Mouse (Mus musculus) limb, embryonic 15.5 days (tissue): ENCODE data around the gene Taz. TPM values are rescaled to one million over a fixed set of nuclear protein-coding genes. Genes with fewer than 3 reads are reported as not detected.

Experiments
- ATAC-seq: fragments of 200-750 bp; cut with Nextera tagmentation; 2 replicates; pipeline ENCODE4 v1.8.0; 2017; ENCODE audit warnings: low read depth, moderate TSS enrichment; ENCODE audit not compliant: insufficient number of reproducible peaks, low FRiP score, low TSS enrichment
- H3K27ac ChIP-seq: fragments of 300-500 bp; sonication (generic); 2 replicates; pipeline ENCODE4 v1.5.1; 2015; ENCODE audit warnings: moderate library complexity, mild to moderate bottlenecking, inconsistent platforms
- H3K27me3 ChIP-seq: fragments of 300-500 bp; sonication (generic); 2 replicates; pipeline ENCODE4 v1.6.1; 2015; ENCODE audit warnings: inconsistent platforms
- H3K36me3 ChIP-seq: fragments of 300-500 bp; sonication (generic); 2 replicates; pipeline ENCODE4 v1.6.1; 2015; ENCODE audit warnings: inconsistent platforms
- H3K4me1 ChIP-seq: fragments of 300-500 bp; sonication (generic); 2 replicates; pipeline ENCODE4 v1.6.1; 2015; ENCODE audit warnings: inconsistent platforms
- H3K4me2 ChIP-seq: fragments of 300-500 bp; sonication (generic); 2 replicates; pipeline ENCODE4 v1.6.1; 2015; ENCODE audit warnings: mild to moderate bottlenecking, inconsistent platforms
- H3K4me3 ChIP-seq: fragments of 300-500 bp; sonication (generic); 2 replicates; pipeline ENCODE4 v1.5.1; 2015; ENCODE audit warnings: mild to moderate bottlenecking, inconsistent platforms
- H3K9ac ChIP-seq: fragments of 300-500 bp; sonication (generic); 2 replicates; pipeline ENCODE4 v1.6.1; 2015; ENCODE audit warnings: inconsistent platforms
- H3K9me3 ChIP-seq: fragments of 300-500 bp; sonication (generic); 2 replicates; pipeline ENCODE4 v1.6.1; 2016; ENCODE audit warnings: inconsistent platforms
- WGBS: fragments of 180-500 bp; shearing (Covaris S2); methylation state at CpG from one replicate; pipeline ENCODE4 v1.1.7; 2015; 5-methylcytosine and 5-hydroxymethylcytosine counted together
- polyA plus RNA-seq: library from polyadenylated mRNA; unstranded; fragments of >200 nt; fragmentation: Nextera tagmentation; extraction: Ambion mirVana; gene quantifications from 2 replicates; pipeline ENCODE4 v1.2.1, GENCODE M21; 2015

Gene Taz
- 89.2 and 89.6 TPM in 2 replicates for polyA plus RNA-seq

DNA sequence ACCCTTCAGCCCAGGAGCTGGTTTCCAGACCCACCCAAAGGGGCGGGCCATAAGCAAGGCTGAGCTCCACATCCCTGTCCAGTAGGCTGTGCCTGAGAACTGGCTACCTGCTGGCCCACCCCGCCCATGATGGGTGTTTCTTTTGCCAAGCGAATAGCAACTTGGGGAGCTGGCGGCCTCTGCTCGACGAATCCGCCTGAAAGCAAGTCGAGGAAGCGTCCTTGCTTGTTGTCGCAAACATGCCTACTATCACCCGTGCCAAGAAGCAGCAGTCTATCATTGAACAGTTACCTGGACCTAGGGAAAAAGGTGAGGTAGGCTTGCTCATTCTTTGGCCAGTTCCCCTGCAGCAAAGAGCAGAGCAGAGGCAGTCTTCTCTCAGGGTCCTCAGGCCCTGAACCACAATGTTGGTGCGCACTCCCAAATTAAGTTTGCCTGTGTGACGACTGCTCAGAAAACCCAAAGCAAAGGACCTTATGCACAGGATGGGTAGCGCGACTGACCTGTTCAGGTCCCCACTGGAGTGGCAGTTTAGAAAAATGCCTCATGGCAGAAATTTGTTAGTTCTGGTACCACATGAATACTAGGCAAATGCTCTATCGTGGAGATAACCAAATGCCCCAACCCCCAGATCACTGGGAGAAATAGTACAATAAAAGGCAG lies at the start of gene Taz, which contains the start of gene Dnase1l1:
Gene Taz (plus strand): TSS at position 181 of the 663 bp plus-strand sequence.
Gene Dnase1l1 (minus strand): TSS at position 606 of the 663 bp plus-strand sequence.
- Histone ChIP-seq H3K27ac (peak within 1 kb of the TSS; percentile 91), H3K36me3 (no peaks in the 10 kb centered on the region), H3K9me3 (no peaks in the 10 kb centered on the region), H3K27me3 (no peaks in the 10 kb centered on the region), H3K4me3 (peak within 1 kb of the TSS; percentile 56), H3K9ac (peak within 1 kb of the TSS; percentile 52), H3K4me1 (peaks cover 5% of the 10 kb centered on the region; the same call in 1 of the 2 replicates), H3K4me2 (peak within 1 kb of the TSS; percentile 56)
- WGBS: 20% methylated on average over 16 of the region's 16 CpGs
- ATAC-seq: peak; percentile 92

GRCm38 (mm10) chrX:74233196-74233595 lies 48.5 kb upstream of the Taz start:
- Histone ChIP-seq H3K9ac (no peak overlapping the region), H3K27ac (no peak overlapping the region), H3K36me3 (peaks cover 95% of the 10 kb centered on the region), H3K4me2 (no peak overlapping the region), H3K9me3 (no peaks in the 10 kb centered on the region), H3K4me3 (no peak overlapping the region), H3K27me3 (no peaks in the 10 kb centered on the region), H3K4me1 (no peaks in the 10 kb centered on the region)
- 91% methylated on average over 5 of the region's 5 CpGs for WGBS
- no peak for ATAC-seq

DNA sequence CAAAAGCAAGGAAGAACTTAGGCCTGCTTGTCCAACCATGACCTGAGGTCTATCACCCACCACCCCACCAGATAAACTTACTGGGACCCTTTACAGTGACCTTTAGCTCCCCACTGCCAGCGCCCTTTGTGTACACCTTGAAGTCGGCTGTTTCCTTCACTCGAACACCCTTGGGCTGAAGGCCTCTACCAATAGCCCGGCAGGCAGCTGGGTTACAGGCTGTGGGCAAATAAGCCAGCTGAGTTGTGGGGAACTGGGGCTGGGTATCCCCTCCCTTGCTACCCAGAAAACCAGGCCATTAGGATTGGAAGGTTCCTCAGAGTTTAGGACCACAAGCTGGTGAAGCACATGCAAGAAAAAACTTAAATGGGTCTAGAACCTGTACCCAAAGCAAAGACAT lies 41.4 kb upstream of the Taz start:
- 90% methylated on average over 4 of the region's 4 CpGs for WGBS
- peaks cover 69% of the 10 kb centered on the region for H3K36me3 ChIP-seq
- ATAC-seq: no peak
- no peak overlapping the region for H3K27ac ChIP-seq
- H3K9me3 ChIP-seq: no peaks in the 10 kb centered on the region
- peaks cover 4% of the 10 kb centered on the region; the same call in 1 of the 2 replicates for H3K4me1 ChIP-seq
- no peak overlapping the region for H3K4me2 ChIP-seq
- no peak overlapping the region for H3K9ac ChIP-seq
- H3K4me3 ChIP-seq: no peak overlapping the region
- no peaks in the 10 kb centered on the region for H3K27me3 ChIP-seq

DNA sequence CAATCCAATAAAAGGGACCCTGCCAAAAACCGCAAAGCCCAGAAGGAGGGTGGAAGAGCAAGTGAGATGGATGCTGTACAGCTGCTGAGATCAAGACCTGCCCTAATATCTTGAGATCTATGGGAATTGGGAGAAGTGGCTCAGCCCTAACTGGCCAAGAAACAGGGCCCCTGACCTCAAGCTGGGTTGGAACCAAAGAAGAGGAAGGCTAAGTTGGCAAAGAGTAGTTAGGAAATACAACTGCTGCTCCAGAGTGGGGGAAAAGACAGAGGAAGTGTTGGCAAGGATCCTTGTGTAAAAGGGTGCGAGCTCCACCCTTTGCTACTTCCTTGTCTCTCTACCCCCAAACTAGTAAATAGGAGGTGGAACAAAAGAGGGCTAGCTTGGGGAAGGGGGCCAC lies 38.3 kb upstream of the Taz start:
- Histone ChIP-seq H3K9ac (no peak overlapping the region), H3K27ac (no peak overlapping the region), H3K27me3 (no peaks in the 10 kb centered on the region), H3K36me3 (peaks cover 44% of the 10 kb centered on the region), H3K9me3 (no peaks in the 10 kb centered on the region), H3K4me2 (peak overlapping the region; percentile 47), H3K4me1 (peaks cover 4% of the 10 kb centered on the region; the same call in 1 of the 2 replicates), H3K4me3 (peak overlapping the region; percentile 53)
- 80% methylated on average over 2 of the region's 2 CpGs for WGBS
- ATAC-seq: no peak

DNA sequence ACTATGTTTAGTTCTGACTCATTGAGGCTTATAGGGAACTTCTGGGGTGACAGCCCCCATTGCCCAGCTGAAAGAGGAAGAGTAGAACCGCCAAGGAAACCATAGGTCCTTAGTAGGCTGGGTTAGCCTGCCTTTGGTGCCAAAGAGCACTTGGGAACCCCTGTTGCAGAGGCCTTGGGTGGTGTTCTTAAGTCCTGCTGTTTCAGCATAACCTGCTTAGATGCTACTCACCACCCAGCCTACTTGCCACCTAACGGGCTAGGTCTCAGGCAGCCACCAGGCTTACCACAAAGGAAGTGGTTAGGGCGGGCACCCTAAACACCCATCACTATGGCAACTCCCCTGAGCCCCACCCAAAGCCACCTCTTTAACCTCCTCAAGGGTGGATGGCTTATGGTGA lies 37.9 kb upstream of the Taz start:
- peak overlapping the region; percentile 53 for H3K4me3 ChIP-seq
- H3K9me3 ChIP-seq: no peaks in the 10 kb centered on the region
- peaks cover 40% of the 10 kb centered on the region for H3K36me3 ChIP-seq
- no peaks in the 10 kb centered on the region for H3K27me3 ChIP-seq
- H3K9ac ChIP-seq: no peak overlapping the region
- peak overlapping the region; percentile 47; the same call in 1 of the 2 replicates for H3K27ac ChIP-seq
- WGBS: 56% methylated on average over 3 of the region's 3 CpGs
- no peak for ATAC-seq
- H3K4me2 ChIP-seq: peak overlapping the region; percentile 47
- H3K4me1 ChIP-seq: peaks cover 4% of the 10 kb centered on the region; the same call in 1 of the 2 replicates

DNA sequence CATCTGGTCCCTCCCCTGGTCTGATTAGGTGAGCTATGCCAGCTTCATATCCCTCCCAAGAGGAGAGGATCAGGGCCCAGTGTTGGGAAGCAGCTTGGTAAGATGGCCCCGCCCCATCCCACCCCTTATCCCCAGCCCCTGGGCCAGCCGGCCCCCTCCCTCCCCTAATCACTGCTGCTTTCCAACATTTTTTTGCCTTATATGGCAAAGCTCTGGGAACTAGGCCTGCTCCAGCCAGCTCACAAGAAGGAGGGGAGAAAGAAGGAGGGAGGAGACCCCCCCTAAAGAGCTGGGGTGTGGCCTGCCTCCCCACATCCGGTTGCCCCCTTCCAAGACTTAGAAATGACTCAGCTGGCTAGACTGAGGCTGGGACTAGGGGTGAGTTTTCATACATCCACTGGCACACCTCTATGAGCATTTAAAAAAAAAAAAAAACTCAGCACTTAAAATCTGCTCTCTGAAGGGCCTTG lies 37.1 kb upstream of the Taz start:
- peak overlapping the region; percentile 93 for H3K27ac ChIP-seq
- WGBS: 21% methylated on average over 3 of the region's 3 CpGs
- ATAC-seq: peak; percentile 68
- peak overlapping the region; percentile 53 for H3K4me3 ChIP-seq
- H3K4me1 ChIP-seq: peaks cover 6% of the 10 kb centered on the region; the same call in 1 of the 2 replicates
- no peaks in the 10 kb centered on the region for H3K27me3 ChIP-seq
- no peaks in the 10 kb centered on the region for H3K9me3 ChIP-seq
- peaks cover 32% of the 10 kb centered on the region for H3K36me3 ChIP-seq
- peak overlapping the region; percentile 47 for H3K4me2 ChIP-seq
- peak overlapping the region; percentile 56; the same call in 1 of the 2 replicates for H3K9ac ChIP-seq

GRCm38 (mm10) chrX:74245107-74245506 lies 36.6 kb upstream of the Taz start:
- H3K9ac ChIP-seq: peak overlapping the region; percentile 56; the same call in 1 of the 2 replicates
- 19% methylated on average over 1 of the region's 1 CpGs for WGBS
- peak overlapping the region; percentile 47 for H3K4me2 ChIP-seq
- H3K4me1 ChIP-seq: peaks cover 10% of the 10 kb centered on the region; the same call in 1 of the 2 replicates
- H3K27me3 ChIP-seq: no peaks in the 10 kb centered on the region
- H3K27ac ChIP-seq: peak overlapping the region; percentile 93
- no peak for ATAC-seq
- H3K36me3 ChIP-seq: peaks cover 29% of the 10 kb centered on the region
- peak overlapping the region; percentile 53 for H3K4me3 ChIP-seq
- no peaks in the 10 kb centered on the region for H3K9me3 ChIP-seq

DNA sequence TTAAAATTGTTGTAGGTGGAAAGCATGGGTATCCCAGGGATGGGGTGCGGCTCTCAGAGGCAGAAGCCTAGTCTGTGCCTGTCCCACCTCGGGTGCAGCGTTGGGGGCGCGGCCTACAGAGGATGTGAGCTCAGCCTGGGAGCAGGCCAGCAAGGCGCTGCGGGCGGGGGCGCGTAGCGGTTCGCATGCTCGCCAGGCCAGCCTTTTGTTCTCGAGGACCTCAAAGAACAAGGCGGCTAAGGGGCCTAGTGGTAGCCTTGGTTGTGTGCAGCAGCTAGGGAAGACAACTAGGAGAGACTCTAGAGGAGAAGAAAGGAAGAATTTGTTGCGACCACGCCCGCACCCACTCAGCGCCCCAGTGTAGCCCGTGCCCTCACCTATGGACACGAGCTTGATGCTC lies 36.0 kb upstream of the Taz start:
- Histone ChIP-seq H3K36me3 (peaks cover 23% of the 10 kb centered on the region), H3K4me1 (peaks cover 11% of the 10 kb centered on the region; the same call in 1 of the 2 replicates), H3K4me3 (peak overlapping the region; percentile 53), H3K9ac (peak overlapping the region; percentile 56), H3K4me2 (peak overlapping the region; percentile 47), H3K27me3 (no peaks in the 10 kb centered on the region), H3K9me3 (no peaks in the 10 kb centered on the region), H3K27ac (peak overlapping the region; percentile 93)
- WGBS: 34% methylated on average over 21 of the region's 21 CpGs
- peak; percentile 44; the same call in 1 of the 2 replicates for ATAC-seq

- peak; percentile 85 for ATAC-seq
- no peaks in the 10 kb centered on the region for H3K27me3 ChIP-seq
- H3K27ac ChIP-seq: peak overlapping the region; percentile 93
- H3K4me2 ChIP-seq: peak overlapping the region; percentile 47
- peaks cover 17% of the 10 kb centered on the region for H3K36me3 ChIP-seq
- H3K9ac ChIP-seq: peak overlapping the region; percentile 56
- peak overlapping the region; percentile 53 for H3K4me3 ChIP-seq
- 25% methylated on average over 34 of the region's 38 CpGs for WGBS
- peaks cover 11% of the 10 kb centered on the region; the same call in 1 of the 2 replicates for H3K4me1 ChIP-seq
- H3K9me3 ChIP-seq: no peaks in the 10 kb centered on the region
Measured at GRCm38 (mm10) chrX:74246213-74246681, 35.5 kb upstream of the Taz start.

- Histone ChIP-seq H3K4me3 (peak overlapping the region; percentile 53), H3K27me3 (no peaks in the 10 kb centered on the region), H3K9ac (no peak overlapping the region), H3K4me1 (peaks cover 11% of the 10 kb centered on the region; the same call in 1 of the 2 replicates), H3K27ac (peak overlapping the region; percentile 86), H3K36me3 (peaks cover 13% of the 10 kb centered on the region), H3K9me3 (no peaks in the 10 kb centered on the region), H3K4me2 (peak overlapping the region; percentile 46)
- no peak for ATAC-seq
- 25% methylated on average over 13 of the region's 15 CpGs for WGBS
Measured at GRCm38 (mm10) chrX:74246693-74247092, 35.0 kb upstream of the Taz start.

DNA sequence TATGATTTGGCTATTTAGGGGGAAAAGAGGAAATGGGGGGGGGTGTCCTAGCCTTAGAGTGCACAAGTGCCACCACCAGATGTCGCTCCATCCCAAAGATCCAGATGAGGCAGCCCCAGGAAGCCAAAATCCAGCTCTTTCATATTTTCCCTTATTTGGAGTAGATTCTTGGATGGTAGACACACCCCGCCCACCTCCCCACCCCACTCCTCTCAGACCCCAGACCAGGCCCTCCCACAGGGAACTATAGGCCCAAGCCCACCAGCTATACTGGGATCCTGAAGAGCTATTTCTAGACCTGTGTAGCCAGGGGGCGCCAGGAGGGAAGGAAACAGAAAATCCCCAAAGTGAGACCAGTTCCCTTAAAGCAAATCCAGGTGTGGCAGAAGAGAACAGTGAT lies 33.1 kb upstream of the Taz start:
- H3K4me3 ChIP-seq: peak overlapping the region; percentile 42
- no peaks in the 10 kb centered on the region for H3K36me3 ChIP-seq
- H3K4me1 ChIP-seq: peaks cover 7% of the 10 kb centered on the region; the same call in 1 of the 2 replicates
- no peaks in the 10 kb centered on the region for H3K27me3 ChIP-seq
- 19% methylated on average over 3 of the region's 3 CpGs for WGBS
- H3K9ac ChIP-seq: no peak overlapping the region
- peak overlapping the region; percentile 54 for H3K4me2 ChIP-seq
- no peaks in the 10 kb centered on the region for H3K9me3 ChIP-seq
- 0 out of 2 replicates have a peak, but pooled peaks have one; percentile 24 for ATAC-seq
- peak overlapping the region; percentile 80 for H3K27ac ChIP-seq

DNA sequence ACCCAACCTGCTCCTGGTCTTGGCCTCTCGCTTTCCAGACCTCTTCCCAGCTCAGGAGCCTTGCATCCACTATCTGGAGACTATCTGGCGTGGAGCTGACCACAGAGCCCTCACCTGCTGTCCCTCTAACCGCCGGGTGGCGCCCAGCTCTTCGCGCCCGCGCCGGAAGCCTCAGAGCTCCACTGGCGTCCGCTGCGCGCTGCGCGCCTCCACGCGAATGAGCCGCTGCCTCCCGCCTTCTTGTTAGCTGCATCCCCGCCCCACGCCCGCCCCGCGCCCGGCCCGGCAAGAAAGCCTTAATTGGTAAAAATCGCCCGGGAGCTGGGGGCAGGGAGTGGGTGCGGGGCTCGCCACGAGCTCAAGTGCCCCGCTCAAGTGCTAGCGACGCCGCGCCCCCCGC lies 32.1 kb upstream of the Taz start, which contains the start of gene Flna:
Gene Flna (minus strand): TSS at position 206 of the 400 bp plus-strand sequence.
- Histone ChIP-seq H3K27me3 (no peaks in the 10 kb centered on the region), H3K9me3 (no peaks in the 10 kb centered on the region), H3K4me2 (peak within 1 kb of the TSS; percentile 54), H3K36me3 (no peaks in the 10 kb centered on the region), H3K4me1 (0 out of 2 replicates have a peak, but pooled peaks cover 7% of the 10 kb centered on the region), H3K9ac (peak within 1 kb of the TSS; percentile 42), H3K27ac (peak within 1 kb of the TSS; percentile 80), H3K4me3 (peak within 1 kb of the TSS; percentile 42)
- 25% methylated on average over 38 of the region's 38 CpGs for WGBS
- no peak for ATAC-seq
